Mouse (Mus musculus) spleen, adult 2 months (tissue): ENCODE measurements around the gene Pknox2.

Experiments used
- CTCF ChIP-seq: fragments of 200-500 bp; IDR thresholded peaks from 2 replicates; pipeline ENCODE4 v1.5.1; 2011; ENCODE audit warnings: mild to moderate bottlenecking, inconsistent platforms; ENCODE audit not compliant: insufficient read depth, insufficient read length, insufficient replicate concordance; ENCODE audit errors: extremely low read depth
- POLR2A ChIP-seq: fragments of 200-500 bp; IDR thresholded peaks from 2 replicates; pipeline ENCODE4 v1.6.1; 2011; ENCODE audit warnings: low read depth, low read length, inconsistent platforms

DNA sequence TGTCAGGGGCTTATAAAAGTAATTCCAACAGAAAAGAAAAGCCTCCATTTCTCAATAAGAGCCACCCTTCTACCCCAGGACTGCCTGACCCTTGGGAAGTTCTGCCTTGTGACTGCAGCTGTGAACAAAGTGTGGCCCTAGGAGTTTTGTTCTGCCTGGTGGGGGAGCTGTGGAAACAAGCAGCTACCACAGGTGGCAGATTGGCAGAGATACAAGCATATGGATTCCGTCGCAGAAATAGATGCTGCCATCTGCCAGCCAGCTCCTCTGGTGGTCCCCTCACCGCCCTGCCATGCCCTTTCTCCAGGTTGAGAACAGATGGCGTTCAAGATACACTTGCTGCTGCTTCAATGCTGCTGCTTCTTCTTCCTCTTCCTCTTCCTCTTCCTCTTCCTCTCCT, 288.5 kb downstream of the Pknox2 start:
- TF ChIP-seq CTCF = no peak
- TF ChIP-seq POLR2A = no peak
